ENCODE assay signal across 9 mouse cellular contexts in the genomic region with DNA sequence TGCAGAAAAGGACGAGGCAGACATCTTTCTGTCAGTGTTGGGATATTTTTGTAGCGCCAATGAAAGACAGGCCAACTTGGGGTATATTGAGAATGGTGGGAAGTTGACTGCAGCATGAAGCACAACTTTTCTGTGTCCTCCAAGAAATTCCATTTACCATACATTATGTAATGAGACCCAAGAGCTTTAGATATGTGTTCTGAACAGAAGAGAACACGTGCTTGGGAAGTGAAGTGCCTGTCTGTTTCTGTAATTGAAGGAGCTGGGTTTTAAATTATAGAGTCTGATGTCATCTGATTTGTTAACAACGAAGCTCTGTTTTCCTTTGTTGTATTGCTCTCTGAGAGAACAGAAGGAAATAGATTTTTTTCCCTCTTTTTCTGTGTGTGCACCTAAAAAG. TPM values are rescaled to one million over a fixed set of nuclear protein-coding genes. Genes with fewer than 3 reads are reported as not detected.
DNase-seq lines count a peak whose midpoint lies in the region; ATAC-seq lines count a peak whose summit lies in the region.
"Had no signal": no experiment of that assay in that cellular context is flagged by ENCODE, and none has a peak within 500 bp of the region (broad histone marks: within the 10 kb centered on the region; RNA-seq: fewer than 3 reads in every experiment).

No protein-coding gene starts in this region.

- intact Hi-C loops in left cerebral cortex, postnatal 25 days (cut with DNase I): no loop called here

- H3K27ac ChIP-seq in kidney, embryonic 14.5 days (ENCODE audit: low read depth, low read length): no peak overlapping the region
- no peak overlapping the region for H3K27ac ChIP-seq in hindbrain, embryonic 14.5 days
- H3K27ac ChIP-seq in midbrain, embryonic 14.5 days (replicated peaks; ENCODE audit: low read depth, low read length): no peak overlapping the region

- H3K4me3 ChIP-seq in kidney, embryonic 14.5 days (ENCODE audit: low read length): peak overlapping the region; percentile 89
- H3K4me3 ChIP-seq in hindbrain, embryonic 14.5 days (replicated peaks; ENCODE audit: low read length): peak overlapping the region; percentile 73
- peak overlapping the region; percentile 87 for H3K4me3 ChIP-seq in midbrain, embryonic 14.5 days (replicated peaks; ENCODE audit: low read depth, low read length)

- H3K27me3 ChIP-seq in kidney, embryonic 14.5 days (ENCODE audit: control insufficient read depth, insufficient read depth, low read length): no peaks in the 10 kb centered on the region
- no peaks in the 10 kb centered on the region for H3K27me3 ChIP-seq in hindbrain, embryonic 14.5 days (ENCODE audit: control insufficient read depth, insufficient read depth, low read length)
- H3K27me3 ChIP-seq in midbrain, embryonic 14.5 days (ENCODE audit: control insufficient read depth, insufficient read depth, low read length): no peaks in the 10 kb centered on the region

- H3K9ac ChIP-seq in kidney, embryonic 14.5 days (ENCODE audit: low read depth, low read length): peak overlapping the region; percentile 68; the same call in 1 of the 2 replicates
- H3K9ac ChIP-seq in hindbrain, embryonic 14.5 days: peak overlapping the region; percentile 61
- H3K9ac ChIP-seq in midbrain, embryonic 14.5 days (replicated peaks; ENCODE audit: low read length): no peak overlapping the region

- ATAC-seq in kidney, embryonic 14.5 days (ENCODE audit: low FRiP score, low TSS enrichment): no peak
- ATAC-seq in hindbrain, embryonic 14.5 days (ENCODE audit: low FRiP score): no peak
- ATAC-seq in midbrain, embryonic 14.5 days (ENCODE audit: low FRiP score, low TSS enrichment): no peak

- H3K4me1 ChIP-seq in kidney, embryonic 14.5 days (ENCODE audit: control insufficient read depth, insufficient read depth, low read length): peaks cover 7% of the 10 kb centered on the region; the same call in 1 of the 2 replicates
- H3K4me1 ChIP-seq in hindbrain, embryonic 14.5 days (replicated peaks; ENCODE audit: control insufficient read depth, insufficient read depth, low read length): peaks cover 12% of the 10 kb centered on the region
- H3K4me1 ChIP-seq in midbrain, embryonic 14.5 days (ENCODE audit: control insufficient read depth, insufficient read depth, low read length): peaks cover 11% of the 10 kb centered on the region

- WGBS in kidney, embryonic 14.5 days: 39% methylated on average over 4 of the region's 4 CpGs
- WGBS in hindbrain, embryonic 14.5 days: 50% methylated on average over 4 of the region's 4 CpGs
- 50% methylated on average over 4 of the region's 4 CpGs for WGBS in midbrain, embryonic 14.5 days

- H3K36me3 ChIP-seq in kidney, embryonic 14.5 days (ENCODE audit: control insufficient read depth, insufficient read depth, low read length): peaks cover 26% of the 10 kb centered on the region
- H3K36me3 ChIP-seq in hindbrain, embryonic 14.5 days (replicated peaks; ENCODE audit: control insufficient read depth, insufficient read depth): peaks cover 32% of the 10 kb centered on the region
- peaks cover 13% of the 10 kb centered on the region for H3K36me3 ChIP-seq in midbrain, embryonic 14.5 days (ENCODE audit: control insufficient read depth, insufficient read depth, low read length)

- no peak for DNase-seq in kidney, adult 9 months
- peak; percentile 32 for DNase-seq in brain, adult 2 months (ENCODE audit: low read depth, low spot score)
- DNase-seq in hindbrain, embryonic 14.5 days (ENCODE audit: low spot score): no peak
- DNase-seq in midbrain, embryonic 14.5 days: no peak
- no peak for DNase-seq in left cerebral cortex, postnatal 25 days (ENCODE audit: low spot score in 2 of 2)
- no peak for DNase-seq in thymus, adult 18-20 months
- DNase-seq in thymus, postnatal 0 days (ENCODE audit: low spot score): no peak

- H3K4me2 ChIP-seq in kidney, embryonic 14.5 days (replicated peaks; ENCODE audit: low read depth, low read length): peak overlapping the region; percentile 88
- peak overlapping the region; percentile 77 for H3K4me2 ChIP-seq in hindbrain, embryonic 14.5 days (replicated peaks)
- peak overlapping the region; percentile 95 for H3K4me2 ChIP-seq in midbrain, embryonic 14.5 days (ENCODE audit: low read length)

- H3K9me3 ChIP-seq in kidney, embryonic 14.5 days (ENCODE audit: control insufficient read depth, low read length): no peaks in the 10 kb centered on the region
- H3K9me3 ChIP-seq in hindbrain, embryonic 14.5 days (ENCODE audit: control insufficient read depth, low read length): no peaks in the 10 kb centered on the region
- H3K9me3 ChIP-seq in midbrain, embryonic 14.5 days (ENCODE audit: control insufficient read depth, low read length): no peaks in the 10 kb centered on the region

RNA-seq across cellular contexts. Expression of a gene that starts 1.1 kb away (rescaled TPM):
- 73.4 and 73.7 TPM in 2 replicates for polyA plus RNA-seq in kidney, embryonic 14.5 days (2014; fragmentation: Nextera tagmentation; extraction: Ambion mirVana)
- 63.5 and 67.9 TPM in 2 replicates for polyA plus RNA-seq in hindbrain, embryonic 14.5 days (2014; fragmentation: Nextera tagmentation; extraction: Ambion mirVana)
- 66.0 and 69.0 TPM in 2 replicates for polyA plus RNA-seq in midbrain, embryonic 14.5 days (2014; fragmentation: Nextera tagmentation; extraction: Ambion mirVana)
- total RNA-seq in left cerebral cortex, postnatal 25 days (2021): 10 to 100 TPM; 47.2 to 60.8 TPM
- polyA plus RNA-seq in thymus, postnatal 0 days (2015; fragmentation: Nextera tagmentation; extraction: Ambion mirVana): 77.0 and 79.9 TPM in 2 replicates

RNA-seq across cellular contexts. Expression of a gene that starts 21.2 kb away (rescaled TPM):
- not detected in 2 replicates for polyA plus RNA-seq in kidney, embryonic 14.5 days (2014; fragmentation: Nextera tagmentation; extraction: Ambion mirVana)
- not detected in 2 replicates for polyA plus RNA-seq in hindbrain, embryonic 14.5 days (2014; fragmentation: Nextera tagmentation; extraction: Ambion mirVana)
- 0.18 TPM in 1 of 2 replicates, not detected in the other for polyA plus RNA-seq in midbrain, embryonic 14.5 days (2014; fragmentation: Nextera tagmentation; extraction: Ambion mirVana)
- not detected for total RNA-seq in left cerebral cortex, postnatal 25 days (2021)
- 0.89 and 1.2 TPM in 2 replicates for polyA plus RNA-seq in thymus, postnatal 0 days (2015; fragmentation: Nextera tagmentation; extraction: Ambion mirVana)
- total RNA-seq: gastrocnemius, adult 8-10 months had no signal

RNA-seq across cellular contexts. Expression of a gene that starts 29.8 kb away (rescaled TPM):
- polyA plus RNA-seq in kidney, embryonic 14.5 days (2014; fragmentation: Nextera tagmentation; extraction: Ambion mirVana): 38.3 and 52.1 TPM in 2 replicates
- polyA plus RNA-seq in hindbrain, embryonic 14.5 days (2014; fragmentation: Nextera tagmentation; extraction: Ambion mirVana): 64.7 and 66.9 TPM in 2 replicates
- polyA plus RNA-seq in midbrain, embryonic 14.5 days (2014; fragmentation: Nextera tagmentation; extraction: Ambion mirVana): 58.3 and 72.8 TPM in 2 replicates
- total RNA-seq in left cerebral cortex, postnatal 25 days (2021): 10 to 100 TPM; 98.7 to 99.9 TPM
- polyA plus RNA-seq in thymus, postnatal 0 days (2015; fragmentation: Nextera tagmentation; extraction: Ambion mirVana): 66.4 and 69.5 TPM in 2 replicates
